Mouse (Mus musculus): Measurements from ENCODE around the gene Gm45234. TPM values are rescaled to one million over a fixed set of nuclear protein-coding genes. Genes with fewer than 3 reads are reported as not detected.

Gm45234 gene
- polyA plus RNA-seq (2012; fragmentation: generic; extraction: Trizol): under 1 TPM; 0.01 to 0.13 TPM

DNA sequence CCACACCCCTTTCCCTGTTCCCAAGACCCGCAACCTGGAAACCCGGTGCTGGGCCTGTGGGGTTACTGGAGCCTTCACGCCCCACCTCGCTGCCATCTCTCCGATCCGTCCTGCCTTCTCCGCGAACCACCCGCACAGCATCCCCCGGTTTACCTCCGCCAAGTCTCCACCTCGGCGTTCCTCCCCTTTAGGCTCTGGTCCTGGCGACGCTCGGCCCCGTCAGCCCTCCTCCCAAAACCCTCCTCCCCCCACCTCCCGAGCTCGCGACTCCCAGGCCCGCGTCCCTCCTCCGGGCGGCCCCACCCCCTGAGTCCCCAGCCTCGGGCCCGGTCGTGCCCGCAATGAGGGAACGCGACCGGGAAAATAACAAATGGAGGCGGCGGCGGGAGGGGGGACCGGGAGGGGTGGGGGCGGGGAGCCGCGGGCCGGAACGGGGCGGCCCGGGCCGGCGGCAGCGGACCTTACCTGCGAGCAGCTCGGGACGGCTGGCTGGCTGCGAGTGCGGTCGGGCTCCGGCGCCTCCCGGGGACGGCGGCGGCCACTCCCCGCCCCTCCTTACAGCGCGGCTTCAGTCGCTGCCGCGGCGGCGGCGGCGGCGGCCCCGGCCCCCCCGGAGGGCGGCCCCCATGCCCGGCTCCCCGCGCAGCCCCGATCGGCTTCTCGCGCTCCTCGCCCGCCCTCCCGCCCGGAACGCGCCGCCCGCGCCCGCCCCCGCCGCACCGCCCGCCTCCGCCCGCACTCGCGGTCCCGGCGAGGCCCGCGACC, at the start of gene Gm45234, which contains the start of gene Atn1:
TSS of gene Gm45234 (minus strand) at position 191 of the 765 bp plus-strand sequence.
TSS of gene Atn1 (minus strand) at position 694 of the 765 bp plus-strand sequence.

DNA sequence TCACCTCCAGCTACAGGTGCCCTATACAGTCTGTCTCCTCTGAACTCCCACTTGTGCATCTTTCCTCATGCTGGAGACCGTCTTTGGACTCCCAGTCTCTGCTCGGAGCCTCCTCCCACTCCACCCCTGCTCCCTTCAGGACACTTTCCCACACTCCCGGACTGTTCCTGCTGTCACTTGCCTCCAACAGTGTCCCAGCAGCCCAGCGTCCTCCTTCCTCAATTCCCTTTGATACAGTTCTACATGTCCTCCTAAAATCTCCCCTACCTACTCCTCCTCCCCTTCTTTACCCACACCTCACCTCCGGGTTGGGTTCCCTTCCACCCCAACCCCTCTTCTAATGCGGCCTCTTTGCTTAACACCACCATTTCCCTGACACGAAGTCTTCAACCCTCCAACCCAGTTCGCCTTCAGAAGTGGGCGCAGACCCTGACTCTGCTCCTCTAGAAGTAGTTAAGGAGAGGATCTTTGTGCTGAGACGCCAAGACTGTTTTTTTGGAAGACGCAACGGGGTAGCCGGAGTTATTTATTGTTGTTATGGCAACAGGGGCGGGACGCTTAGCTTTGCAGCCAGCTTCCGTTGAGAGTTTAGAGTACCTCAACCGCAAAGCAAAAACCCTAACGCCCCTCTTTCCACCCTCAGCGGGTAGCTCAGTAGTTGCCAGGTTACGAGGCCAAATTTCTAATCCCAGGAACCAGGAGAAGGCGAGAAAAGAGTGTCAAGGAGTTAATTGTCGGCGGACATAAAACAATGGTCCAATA, 23.6 kb upstream of the Gm45234 start, which contains the start of gene Lrrc23:
TSS of gene Lrrc23 (minus strand) at position 506 of the 762 bp plus-strand sequence.

DNA sequence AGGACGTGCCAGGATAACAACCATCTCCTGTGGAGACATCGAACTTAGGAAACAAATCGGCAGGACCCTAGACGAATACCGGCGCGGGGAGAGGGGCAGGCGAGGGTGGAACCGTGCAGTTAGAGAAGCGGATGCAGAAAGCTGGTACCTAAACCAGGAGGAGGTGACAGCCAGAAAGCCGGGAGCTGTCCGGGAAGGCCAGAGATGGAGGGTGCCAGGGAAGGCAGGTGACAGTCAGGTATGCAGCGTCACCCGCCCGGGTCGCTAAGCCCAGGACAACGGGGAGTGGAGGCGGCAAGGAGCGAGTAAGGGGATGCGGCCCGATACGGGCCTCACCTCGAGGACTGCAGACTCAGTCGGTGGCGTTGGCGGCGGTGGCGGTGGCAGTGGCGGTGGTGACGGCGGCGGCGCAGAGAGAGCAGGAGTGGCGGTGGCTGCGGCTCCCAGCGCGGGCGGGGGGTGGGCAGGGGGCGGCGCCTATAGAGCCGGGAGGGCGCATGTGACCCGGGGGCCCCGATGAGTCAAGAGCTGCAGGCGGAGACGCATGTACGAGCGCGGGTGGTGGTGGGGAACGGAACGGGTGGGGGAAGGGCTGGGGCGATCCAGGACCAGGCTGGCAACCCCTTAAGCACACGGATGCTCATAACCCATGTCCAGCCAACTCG, 13.4 kb upstream of the Gm45234 start, which contains the start of gene Eno2:
TSS of gene Eno2 (minus strand) at position 573 of the 665 bp plus-strand sequence.

DNA sequence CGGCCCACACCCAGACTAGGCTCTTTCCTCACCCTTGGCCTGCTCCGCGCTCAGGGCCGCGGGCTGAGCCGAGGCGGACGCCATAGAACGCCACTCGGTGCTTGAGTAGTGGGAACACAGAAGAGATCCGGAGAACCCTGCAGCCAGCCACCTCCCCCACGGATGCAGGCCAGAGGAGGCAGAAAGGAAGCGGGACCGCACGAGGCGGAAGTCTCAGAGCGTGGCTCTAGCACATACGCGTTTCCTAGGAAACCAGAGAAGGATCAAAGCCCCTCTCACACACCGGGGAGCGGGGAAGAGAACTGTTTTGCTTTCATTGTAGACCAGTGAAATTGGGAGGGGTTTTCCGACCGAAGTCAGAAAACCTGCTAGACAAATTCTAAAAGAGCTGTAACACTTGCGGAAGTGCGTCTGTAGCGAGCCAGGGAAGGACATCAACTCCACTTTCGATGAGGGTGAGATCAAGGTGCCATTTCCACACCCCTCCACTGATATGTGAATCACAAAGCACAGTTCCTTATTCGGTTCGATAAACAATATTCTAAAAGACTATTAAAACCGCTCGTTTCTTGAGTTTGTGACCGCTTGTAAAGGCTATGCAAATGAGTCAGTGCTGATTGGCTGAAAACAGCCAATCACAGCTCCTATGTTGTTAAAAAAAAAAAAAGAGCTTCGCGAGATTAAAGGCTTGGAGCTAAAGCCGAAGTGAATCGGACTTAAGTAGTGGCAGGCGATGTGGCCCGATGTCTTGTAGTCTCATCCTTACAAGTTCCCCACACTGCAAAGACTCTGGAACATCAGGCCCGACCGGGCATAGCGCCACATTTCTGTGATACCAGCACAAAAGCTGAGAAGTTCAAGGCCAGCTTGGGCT, 14.7 kb downstream of the Gm45234 start, which contains the start of gene Grcc10:
TSS of gene Grcc10 (minus strand) at position 487 of the 874 bp plus-strand sequence.

DNA sequence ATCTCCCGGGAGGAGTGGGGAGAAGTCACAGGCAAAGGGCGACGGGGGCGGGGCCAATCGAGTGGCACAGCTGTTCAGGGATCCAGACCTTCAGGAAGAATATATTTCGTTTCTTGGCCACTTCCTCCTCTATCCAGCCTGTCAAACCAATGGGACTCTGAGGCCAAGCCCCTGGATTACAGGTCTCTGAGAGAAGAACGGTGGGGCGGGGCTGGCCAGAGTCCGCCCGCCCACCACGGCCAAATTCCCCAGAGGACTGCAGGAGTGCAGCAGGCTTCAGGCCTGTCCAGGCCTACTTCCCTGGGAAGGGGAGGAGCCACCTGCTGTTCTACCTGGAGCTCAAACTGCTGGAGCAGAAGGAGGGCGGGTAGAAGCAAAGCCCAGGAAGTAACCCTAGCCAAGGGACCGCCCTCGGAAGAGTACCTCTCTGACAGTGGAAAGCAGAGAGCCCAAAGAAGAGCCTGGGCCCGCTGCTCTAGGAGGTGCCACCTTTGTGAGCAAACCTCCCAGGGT, 17.3 kb downstream of the Gm45234 start, which contains the start of gene Ptpn6:
TSS of gene Ptpn6 (minus strand) at position 204 of the 513 bp plus-strand sequence.

DNA sequence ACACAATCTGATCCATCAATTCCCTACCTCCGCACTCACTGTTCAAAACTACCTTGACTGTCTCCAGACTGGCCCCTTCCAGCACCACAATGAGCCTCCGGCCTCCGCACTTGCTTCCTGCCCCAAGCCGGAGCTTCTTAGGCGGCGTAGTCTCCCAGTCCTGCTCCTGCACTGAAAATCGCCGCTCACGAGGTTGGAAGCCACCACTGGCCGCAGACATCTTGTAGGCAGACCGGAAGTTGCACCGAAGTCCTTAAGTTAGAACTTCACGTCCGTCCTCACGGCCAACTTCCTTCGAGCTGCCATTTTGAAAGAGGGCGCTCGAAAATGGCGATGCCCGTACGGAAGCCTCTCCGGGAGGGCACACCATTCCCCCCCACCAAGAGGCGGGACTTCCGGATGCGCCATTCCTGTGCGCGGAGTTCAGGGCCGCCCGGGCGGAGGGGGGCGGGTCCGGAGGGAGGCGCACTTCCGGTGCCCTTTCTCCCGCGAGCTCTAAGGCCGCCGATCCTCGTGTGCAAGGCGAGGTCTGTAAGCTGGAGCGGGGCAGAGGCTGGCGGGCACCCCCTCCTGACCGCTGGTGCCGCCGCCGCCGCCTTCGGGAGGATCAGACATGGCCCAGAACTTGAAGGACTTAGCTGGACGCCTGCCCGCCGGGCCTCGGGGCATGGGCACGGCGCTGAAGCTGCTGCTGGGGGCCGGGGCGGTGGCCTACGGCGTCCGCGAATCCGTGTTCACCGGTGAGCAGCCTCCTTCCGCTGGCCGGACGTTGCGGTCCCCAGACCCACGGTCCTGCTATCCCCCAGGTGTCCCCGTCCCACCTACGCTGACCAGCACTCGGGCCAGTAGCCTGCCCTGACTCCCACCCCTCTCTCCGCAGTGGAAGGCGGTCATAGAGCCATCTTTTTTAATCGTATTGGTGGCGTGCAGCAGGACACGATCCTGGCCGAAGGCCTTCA, 43.7 kb downstream of the Gm45234 start, which contains the start of the genes Emg1 and Phb2:
TSS of gene Emg1 (minus strand) at position 355 of the 959 bp plus-strand sequence.
TSS of gene Phb2 (plus strand) at position 513 of the 959 bp plus-strand sequence.

Other genes with a start within 250 kb of the Gm45234 start
- 100 to 1,000 TPM in 1 of 2 experiments, 1 to 10 TPM in 1; 1.3 to 102 TPM for gene C1ra, start 243.6 kb downstream of the Gm45234 start, polyA plus RNA-seq (2012; fragmentation: generic; extraction: Trizol)
- 100 to 1,000 TPM in 1 of 2 experiments, under 1 TPM in 1; 0.30 to 110 TPM for gene C1s1, start 213.7 kb downstream of the Gm45234 start, polyA plus RNA-seq (2012; fragmentation: generic; extraction: Trizol)
- gene C1rb, start 185.7 kb downstream of the Gm45234 start, polyA plus RNA-seq (2012; fragmentation: generic; extraction: Trizol): 1 to 10 TPM in 1 of 2 experiments, under 1 TPM in 1; 0.37 to 8.7 TPM
- gene C1s2, start 119.9 kb downstream of the Gm45234 start, polyA plus RNA-seq (2012; fragmentation: generic; extraction: Trizol): 1 to 10 TPM in 1 of 2 experiments, under 1 TPM in 1; 0.02 to 9.9 TPM
- 10 to 100 TPM; 15.8 to 44.1 TPM for gene Lpcat3, start 93.0 kb downstream of the Gm45234 start, polyA plus RNA-seq (2012; fragmentation: generic; extraction: Trizol)
- 100 to 1,000 TPM in 1 of 2 experiments, 10 to 100 TPM in 1; 89.9 to 126 TPM for gene Emg1, start 43.8 kb downstream of the Gm45234 start, polyA plus RNA-seq (2012; fragmentation: generic; extraction: Trizol)
- 100 to 1,000 TPM; 220 to 503 TPM for gene Phb2, start 43.7 kb downstream of the Gm45234 start, polyA plus RNA-seq (2012; fragmentation: generic; extraction: Trizol)
- 1 to 10 TPM; 2.3 to 5.1 TPM for gene Ptpn6, start 17.3 kb downstream of the Gm45234 start, polyA plus RNA-seq (2012; fragmentation: generic; extraction: Trizol)
- 100 to 1,000 TPM; 306 to 579 TPM for gene Grcc10, start 14.6 kb downstream of the Gm45234 start, polyA plus RNA-seq (2012; fragmentation: generic; extraction: Trizol)
- 10 to 100 TPM; 23.4 to 84.9 TPM for gene Atn1, start 503 bp upstream of the Gm45234 start, polyA plus RNA-seq (2012; fragmentation: generic; extraction: Trizol)
- gene Eno2, start 13.7 kb upstream of the Gm45234 start, polyA plus RNA-seq (2012; fragmentation: generic; extraction: Trizol): 10 to 100 TPM in 1 of 2 experiments, 1 to 10 TPM in 1; 1.9 to 14.4 TPM
- gene Lrrc23, start 23.7 kb upstream of the Gm45234 start, polyA plus RNA-seq (2012; fragmentation: generic; extraction: Trizol): under 1 TPM; 0.04 to 0.31 TPM
- gene Spsb2, start 52.6 kb upstream of the Gm45234 start, polyA plus RNA-seq (2012; fragmentation: generic; extraction: Trizol): 10 to 100 TPM; 25.7 to 50.6 TPM
- 100 to 1,000 TPM; 586 to 773 TPM for gene Tpi1, start 58.3 kb upstream of the Gm45234 start, polyA plus RNA-seq (2012; fragmentation: generic; extraction: Trizol)
- 100 to 1,000 TPM; 101 to 117 TPM for gene Usp5, start 73.5 kb upstream of the Gm45234 start, polyA plus RNA-seq (2012; fragmentation: generic; extraction: Trizol)
- 100 to 1,000 TPM in 1 of 2 experiments, 10 to 100 TPM in 1; 55.6 to 112 TPM for gene Cdca3, start 73.5 kb upstream of the Gm45234 start, polyA plus RNA-seq (2012; fragmentation: generic; extraction: Trizol)
- under 1 TPM; 0.01 to 0.12 TPM for gene Gnb3, start 84.3 kb upstream of the Gm45234 start, polyA plus RNA-seq (2012; fragmentation: generic; extraction: Trizol)
- gene P3h3, start 101.7 kb upstream of the Gm45234 start, polyA plus RNA-seq (2012; fragmentation: generic; extraction: Trizol): 10 to 100 TPM in 1 of 2 experiments, 1 to 10 TPM in 1; 4.9 to 50.4 TPM
- gene Gpr162, start 108.0 kb upstream of the Gm45234 start, polyA plus RNA-seq (2012; fragmentation: generic; extraction: Trizol): 1 to 10 TPM in 1 of 2 experiments, under 1 TPM in 1; 0.09 to 3.1 TPM
- under 1 TPM in 1 of 2 experiments, not detected in 1; 0.04 TPM for gene Cd4, start 132.2 kb upstream of the Gm45234 start, polyA plus RNA-seq (2012; fragmentation: generic; extraction: Trizol)
- gene Lag3, start 155.7 kb upstream of the Gm45234 start, polyA plus RNA-seq (2012; fragmentation: generic; extraction: Trizol): 1 to 10 TPM in 1 of 2 experiments, under 1 TPM in 1; 0.13 to 1.9 TPM
- 1,000 to 10,000 TPM; 2,499 to 3,064 TPM for gene Ptms, start 164.1 kb upstream of the Gm45234 start, polyA plus RNA-seq (2012; fragmentation: generic; extraction: Trizol)
- 100 to 1,000 TPM; 293 to 332 TPM for gene Mlf2, start 175.4 kb upstream of the Gm45234 start, polyA plus RNA-seq (2012; fragmentation: generic; extraction: Trizol)
- gene Cops7a, start 209.5 kb upstream of the Gm45234 start, polyA plus RNA-seq (2012; fragmentation: generic; extraction: Trizol): 100 to 1,000 TPM in 1 of 2 experiments, 10 to 100 TPM in 1; 99.3 to 123 TPM
- 10 to 100 TPM in 1 of 2 experiments, 1 to 10 TPM in 1; 3.0 to 14.0 TPM for gene Pianp, start 240.7 kb upstream of the Gm45234 start, polyA plus RNA-seq (2012; fragmentation: generic; extraction: Trizol)

Data from C3H10T1/2 (cell line).